ENCODE assay signal across 9 mouse cellular contexts in the genomic region with DNA sequence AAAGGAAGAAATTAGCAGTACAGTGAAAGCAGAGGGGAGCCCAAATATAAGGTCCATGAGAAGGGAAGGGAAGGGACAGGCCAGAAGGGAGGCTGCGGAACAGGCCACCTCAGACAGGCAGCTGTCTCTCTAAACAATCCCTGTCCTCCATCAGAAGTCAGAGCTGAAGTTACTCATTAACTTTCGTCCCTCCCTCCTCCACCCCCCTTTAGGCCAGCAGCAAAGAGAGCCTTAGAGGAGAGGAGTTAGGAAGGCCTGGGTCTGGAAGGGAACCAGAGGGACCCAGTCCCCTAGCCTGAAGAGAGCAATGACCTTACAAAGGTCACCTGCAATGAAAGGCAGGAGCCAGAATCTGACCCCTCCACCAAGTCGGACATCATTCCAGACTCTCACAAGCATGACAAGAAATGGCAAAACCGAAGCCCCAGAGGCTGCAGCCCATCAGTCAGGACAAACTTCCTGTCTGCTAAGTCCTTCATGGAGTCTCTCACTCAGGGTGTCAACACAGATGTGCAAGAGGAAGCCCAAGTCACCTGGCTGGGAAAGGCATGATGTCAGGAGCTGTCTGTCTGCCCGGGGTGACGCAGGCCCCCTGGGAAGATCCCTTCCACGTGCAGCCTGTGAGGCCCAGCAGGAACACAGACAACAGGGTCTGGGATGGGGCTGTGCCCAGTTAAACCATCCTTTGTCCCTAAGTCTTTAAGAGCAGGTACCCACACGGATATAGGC. TPM values are rescaled to one million over a fixed set of nuclear protein-coding genes. Genes with fewer than 3 reads are reported as not detected.
A peak's percentile ranks its signal among the peaks of the same experiment; 100 is the strongest.
DNase-seq lines count a peak whose midpoint lies in the region; ATAC-seq lines count a peak whose summit lies in the region.
"Had no signal": no experiment of that assay in that cellular context is flagged by ENCODE, and none has a peak within 500 bp of the region (broad histone marks: within the 10 kb centered on the region; RNA-seq: fewer than 3 reads in every experiment).

No protein-coding gene starts in this region.

- WGBS in hindbrain, embryonic 13.5 days, result 21% methylated on average over 8 of the region's 8 CpGs
- WGBS in hindbrain, embryonic 14.5 days, result 28% methylated on average over 8 of the region's 8 CpGs
- WGBS in embryonic facial prominence, embryonic 11.5 days, result 27% methylated on average over 8 of the region's 8 CpGs
- WGBS in liver, embryonic 15.5 days (ENCODE audit: insufficient replicate concordance), result 43% methylated on average over 8 of the region's 8 CpGs

- no peak for ATAC-seq in hindbrain, embryonic 13.5 days (ENCODE audit: low FRiP score)
- ATAC-seq in hindbrain, embryonic 14.5 days (ENCODE audit: low FRiP score), result no peak
- ATAC-seq in embryonic facial prominence, embryonic 11.5 days (replicated peaks; ENCODE audit: insufficient number of reproducible peaks, low FRiP score, low TSS enrichment, low read depth), result no peak
- ATAC-seq in liver, embryonic 15.5 days (ENCODE audit: insufficient read depth), result peak; percentile 60

- H3K4me3 ChIP-seq in hindbrain, embryonic 13.5 days, result no peak overlapping the region
- no peak overlapping the region for H3K4me3 ChIP-seq in hindbrain, embryonic 14.5 days (replicated peaks; ENCODE audit: low read length)
- no peak overlapping the region for H3K4me3 ChIP-seq in embryonic facial prominence, embryonic 11.5 days (ENCODE audit: low read depth, low read length)
- H3K4me3 ChIP-seq in liver, embryonic 15.5 days (replicated peaks), result no peak overlapping the region

- 0 out of 2 replicates have a peak overlapping the region, but pooled peaks have one; percentile 23 for H3K27ac ChIP-seq in hindbrain, embryonic 13.5 days
- no peak overlapping the region for H3K27ac ChIP-seq in hindbrain, embryonic 14.5 days
- H3K27ac ChIP-seq in embryonic facial prominence, embryonic 11.5 days (replicated peaks; ENCODE audit: low read depth, low read length), result peak overlapping the region; percentile 38; the same call in 1 of the 2 replicates
- peak overlapping the region; percentile 78 for H3K27ac ChIP-seq in liver, embryonic 15.5 days (replicated peaks)

- H3K9me3 ChIP-seq in hindbrain, embryonic 13.5 days, result no peaks in the 10 kb centered on the region
- no peaks in the 10 kb centered on the region for H3K9me3 ChIP-seq in hindbrain, embryonic 14.5 days (ENCODE audit: control insufficient read depth, low read length)
- H3K9me3 ChIP-seq in embryonic facial prominence, embryonic 11.5 days (replicated peaks; ENCODE audit: control insufficient read depth, low read length), result no peaks in the 10 kb centered on the region
- H3K9me3 ChIP-seq in liver, embryonic 15.5 days (replicated peaks), result no peaks in the 10 kb centered on the region

- H3K4me1 ChIP-seq in hindbrain, embryonic 13.5 days (replicated peaks), result peaks cover 37% of the 10 kb centered on the region
- peaks cover 14% of the 10 kb centered on the region; the same call in 1 of the 2 replicates for H3K4me1 ChIP-seq in hindbrain, embryonic 14.5 days (replicated peaks; ENCODE audit: control insufficient read depth, insufficient read depth, low read length)
- H3K4me1 ChIP-seq in embryonic facial prominence, embryonic 11.5 days (ENCODE audit: control insufficient read depth, insufficient read depth, low read length), result peaks cover 7% of the 10 kb centered on the region
- H3K4me1 ChIP-seq in liver, embryonic 15.5 days (replicated peaks), result peaks cover 38% of the 10 kb centered on the region

- no peaks in the 10 kb centered on the region for H3K27me3 ChIP-seq in hindbrain, embryonic 13.5 days
- no peaks in the 10 kb centered on the region for H3K27me3 ChIP-seq in hindbrain, embryonic 14.5 days (ENCODE audit: control insufficient read depth, insufficient read depth, low read length)
- H3K27me3 ChIP-seq in embryonic facial prominence, embryonic 11.5 days (ENCODE audit: control insufficient read depth, insufficient read depth, low read length), result no peaks in the 10 kb centered on the region
- H3K27me3 ChIP-seq in liver, embryonic 15.5 days, result no peaks in the 10 kb centered on the region

- DNase-seq in hindbrain, embryonic 14.5 days (ENCODE audit: low spot score), result no peak
- DNase-seq in embryonic facial prominence, embryonic 11.5 days (ENCODE audit: low spot score), result no peak
- DNase-seq in kidney, adult 8-10 months, result peak; percentile 80 to 88
- no peak for DNase-seq in frontal cortex, postnatal 25 days (ENCODE audit: low spot score in 2 of 2)
- no peak for DNase-seq in gastrocnemius, postnatal 14 days
- no peak for DNase-seq in urinary bladder, postnatal 14 days (ENCODE audit: low spot score)
- DNase-seq: cerebellum, adult 8-10 months had no signal

- H3K9ac ChIP-seq in hindbrain, embryonic 13.5 days, result no peak overlapping the region
- no peak overlapping the region for H3K9ac ChIP-seq in hindbrain, embryonic 14.5 days
- H3K9ac ChIP-seq in embryonic facial prominence, embryonic 11.5 days (replicated peaks; ENCODE audit: low read length), result peak overlapping the region; percentile 18; the same call in 1 of the 2 replicates
- H3K9ac ChIP-seq in liver, embryonic 15.5 days, result no peak overlapping the region

- intact Hi-C loops in gastrocnemius, postnatal 14 days (cut with DNase I; ENCODE audit: low total_unique reads), result no loop called here

- H3K4me2 ChIP-seq in hindbrain, embryonic 13.5 days, result no peak overlapping the region
- no peak overlapping the region for H3K4me2 ChIP-seq in hindbrain, embryonic 14.5 days (replicated peaks)
- H3K4me2 ChIP-seq in embryonic facial prominence, embryonic 11.5 days (ENCODE audit: low read depth, low read length), result no peak overlapping the region
- H3K4me2 ChIP-seq in liver, embryonic 15.5 days, result no peak overlapping the region

- H3K36me3 ChIP-seq in hindbrain, embryonic 13.5 days, result no peaks in the 10 kb centered on the region
- H3K36me3 ChIP-seq in hindbrain, embryonic 14.5 days (replicated peaks; ENCODE audit: control insufficient read depth, insufficient read depth), result no peaks in the 10 kb centered on the region
- H3K36me3 ChIP-seq in embryonic facial prominence, embryonic 11.5 days (replicated peaks; ENCODE audit: control insufficient read depth, insufficient read depth, low read depth, low read length), result no peaks in the 10 kb centered on the region
- no peaks in the 10 kb centered on the region for H3K36me3 ChIP-seq in liver, embryonic 15.5 days (replicated peaks)

RNA-seq across cellular contexts. Expression of a gene that starts 9.0 kb away (rescaled TPM):
- 32.7 and 35.8 TPM in 2 replicates for polyA plus RNA-seq in hindbrain, embryonic 13.5 days (2015; fragmentation: Nextera tagmentation; extraction: Ambion mirVana)
- polyA plus RNA-seq in hindbrain, embryonic 14.5 days (2014; fragmentation: Nextera tagmentation; extraction: Ambion mirVana), result 41.3 and 43.4 TPM in 2 replicates
- 63.9 and 71.7 TPM in 2 replicates for polyA plus RNA-seq in embryonic facial prominence, embryonic 11.5 days (2014; fragmentation: Nextera tagmentation; extraction: Ambion mirVana)
- polyA plus RNA-seq in liver, embryonic 15.5 days (2015; fragmentation: Nextera tagmentation; extraction: Ambion mirVana), result 22.9 and 23.6 TPM in 2 replicates
- 10 to 100 TPM; 45.6 to 71.6 TPM for total RNA-seq in gastrocnemius, postnatal 14 days (2021)

Comparison
In these comparisons a context has a peak if more than half of its experiments do, and no peak if none do; other contexts are left out.
1. DNase-seq: peak in kidney, adult 8-10 months (2 of 2); none in hindbrain, embryonic 14.5 days (single experiment), embryonic facial prominence, embryonic 11.5 days (single experiment), frontal cortex, postnatal 25 days (0 of 2), gastrocnemius, postnatal 14 days (single experiment) and urinary bladder, postnatal 14 days (single experiment).